Mouse (Mus musculus) C2C12 (cell line): ENCODE data around the gene Gm10642.

Experiments used
- CTCF ChIP-seq: IDR thresholded peaks from one replicate; pipeline ENCODE4 v1.5.1; 2011; ENCODE audit not compliant: control insufficient read depth, insufficient read depth, insufficient read length
- MAX ChIP-seq: IDR thresholded peaks from one replicate; pipeline ENCODE4 v1.6.1; 2011; ENCODE audit warnings: mild to moderate bottlenecking, control low read depth

- TF ChIP-seq CTCF (no peak), MAX (no peak)
These were observed 24.4 kb upstream of the Gm10642 start for GRCm38 (mm10) chr9:70631665-70632064.
